Mouse (Mus musculus) left cerebral cortex, adult 11 months (tissue): ENCODE data around the gene Gm21488.
"Not testable (repeated sequence)": the region's sequence is repeated elsewhere in the genome, so short reads cannot be mapped to it uniquely, and the experiment has no call there.

Experiments used
- DNase-seq: peaks from one replicate; pipeline ENCODE4 v3.0.0; 2022; ENCODE audit warnings: low spot score

The Gm21488 gene

DNA sequence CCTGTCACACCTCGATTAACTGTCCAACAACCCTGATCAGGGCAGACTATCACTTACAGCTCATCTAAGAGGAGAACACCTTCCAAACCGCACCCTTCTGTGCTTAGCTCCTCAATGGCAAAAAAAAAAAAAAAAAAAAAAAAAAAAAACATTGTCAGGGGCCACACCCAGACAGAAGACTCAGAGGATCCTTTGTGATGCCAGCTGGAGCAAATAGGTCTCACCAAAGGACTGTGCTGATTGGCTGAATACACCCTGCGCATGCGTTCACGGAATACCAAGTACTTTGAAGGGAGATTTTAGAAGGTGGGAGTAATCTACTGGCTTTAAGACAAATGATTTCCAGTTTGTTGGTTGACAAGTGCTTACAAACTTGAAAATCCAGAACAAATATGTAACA is at the start of gene Gm21488:
TSS of gene Gm21488 (minus strand) at position 101 of the 400 bp plus-strand sequence.
- DNase-seq: not testable (repeated sequence)
